Mouse (Mus musculus) small intestine, adult 2 months (tissue): ENCODE data around the gene Slc6a20b. TPM values are rescaled to one million over a fixed set of nuclear protein-coding genes. Genes with fewer than 3 reads are reported as not detected.

Source experiments
- H3K27ac ChIP-seq: fragments of 200-500 bp; 2 replicates; pipeline ENCODE4 v1.5.1; 2012; ENCODE audit warnings: low read depth, low read length, control low read depth, inconsistent platforms; ENCODE audit not compliant: insufficient read depth
- H3K27me3 ChIP-seq: fragments of 200-500 bp; 2 replicates; pipeline ENCODE4 v1.6.1; 2012; ENCODE audit warnings: mild to moderate bottlenecking, moderate library complexity, low read length, inconsistent platforms; ENCODE audit not compliant: control insufficient read depth, insufficient read depth
- H3K36me3 ChIP-seq: fragments of 200-500 bp; 2 replicates; pipeline ENCODE4 v1.6.1; 2012; ENCODE audit warnings: mild to moderate bottlenecking, low read length, control low read depth, inconsistent platforms; ENCODE audit not compliant: control insufficient read depth, insufficient read depth
- H3K4me1 ChIP-seq: fragments of 200-500 bp; 2 replicates; pipeline ENCODE4 v1.6.1; 2012; ENCODE audit warnings: low read length, inconsistent platforms, mixed read lengths; ENCODE audit not compliant: control insufficient read depth, insufficient read depth, insufficient read length
- H3K4me3 ChIP-seq: fragments of 200-500 bp; 2 replicates; pipeline ENCODE4 v1.5.1; 2012; ENCODE audit warnings: low read depth, mild to moderate bottlenecking, control low read depth, inconsistent platforms, low read length, moderate library complexity
- CTCF ChIP-seq: fragments of 200-500 bp; IDR thresholded peaks from 2 replicates; pipeline ENCODE4 v1.5.1; 2012; ENCODE audit warnings: low read depth, mild to moderate bottlenecking, control low read depth, inconsistent platforms, low read length, moderate library complexity, mixed read lengths; ENCODE audit not compliant: insufficient replicate concordance, insufficient read length; ENCODE audit errors: extremely low read depth
- POLR2A ChIP-seq: fragments of 200-500 bp; IDR thresholded peaks from 2 replicates; pipeline ENCODE4 v1.6.1; 2012; ENCODE audit warnings: low read depth, mild to moderate bottlenecking, control low read depth, inconsistent platforms, low read length, moderate library complexity
- WGBS: fragments of 180-500 bp; shearing (Covaris S2); methylation state at CpG from one replicate; pipeline ENCODE4 v1.1.7; 2018; 5-methylcytosine and 5-hydroxymethylcytosine counted together
- polyA plus RNA-seq: library from polyadenylated mRNA; depleted of rRNA; stranded (reverse); fragments of >200 nt; gene quantifications from 2 replicates; pipeline ENCODE4 v1.2.3, GENCODE M21; 2012; rRNA removed

Gene Slc6a20b
- polyA plus RNA-seq, 1 experiment = 0.72 TPM

GRCm38 (mm10) chr9:123589240-123589910 is 43.0 kb downstream of the Slc6a20b start:
- H3K4me1 ChIP-seq = no peaks in the 10 kb centered on the region
- WGBS = 36% methylated on average over 7 of the region's 7 CpGs
- no peak for TF ChIP-seq CTCF
- no peak for TF ChIP-seq POLR2A
- H3K36me3 ChIP-seq = peaks cover 40% of the 10 kb centered on the region
- 0 out of 2 replicates have a peak overlapping the region, but pooled peaks have one; percentile 8 for H3K27ac ChIP-seq
- H3K27me3 ChIP-seq = no peaks in the 10 kb centered on the region
- no peak overlapping the region for H3K4me3 ChIP-seq

DNA sequence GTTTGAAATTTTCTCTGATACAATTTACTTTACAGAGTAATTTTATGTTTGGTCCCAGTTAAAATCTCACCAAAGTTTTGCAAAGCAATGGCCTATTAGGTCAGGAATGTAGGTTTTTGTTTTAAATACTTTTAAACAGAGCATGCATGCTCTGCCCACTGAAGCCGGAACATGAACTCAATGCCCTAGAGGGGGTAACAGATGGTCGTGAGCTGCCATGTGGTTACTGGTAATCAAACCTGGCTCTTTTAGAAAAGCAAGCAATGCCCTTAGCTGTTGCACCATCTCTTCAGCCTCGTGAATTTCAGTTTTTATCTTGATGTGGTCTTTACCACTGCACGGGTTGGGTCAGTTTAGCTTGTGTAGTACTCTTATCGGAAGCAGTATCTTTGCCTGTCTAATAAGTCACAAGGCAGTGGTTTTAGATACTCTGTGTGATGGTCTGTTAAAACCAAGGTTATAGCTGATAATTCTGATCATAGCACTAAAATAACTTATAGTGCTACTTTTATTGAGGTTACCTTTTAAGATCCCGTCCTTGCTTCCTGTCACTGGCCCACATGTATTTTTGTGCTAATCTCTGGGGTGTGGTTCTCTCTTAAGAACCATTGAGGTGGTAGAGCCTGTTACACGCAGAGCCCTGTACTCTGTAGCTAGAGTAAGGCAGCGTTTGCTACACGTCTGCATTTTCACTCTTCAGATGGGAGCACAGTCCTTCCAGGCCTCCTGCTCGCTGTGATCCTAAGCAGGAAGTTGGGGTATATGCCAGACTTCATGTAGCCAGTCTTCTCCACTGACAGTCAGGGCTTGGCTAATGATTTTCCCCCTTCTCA is 54.8 kb downstream of the Slc6a20b start:
- TF ChIP-seq POLR2A = no peak
- TF ChIP-seq CTCF = no peak
- Histone ChIP-seq H3K4me1 (no peaks in the 10 kb centered on the region), H3K36me3 (peaks cover 35% of the 10 kb centered on the region), H3K27me3 (no peaks in the 10 kb centered on the region), H3K4me3 (no peak overlapping the region), H3K27ac (no peak overlapping the region)
- 73% methylated on average over 10 of the region's 10 CpGs for WGBS

DNA sequence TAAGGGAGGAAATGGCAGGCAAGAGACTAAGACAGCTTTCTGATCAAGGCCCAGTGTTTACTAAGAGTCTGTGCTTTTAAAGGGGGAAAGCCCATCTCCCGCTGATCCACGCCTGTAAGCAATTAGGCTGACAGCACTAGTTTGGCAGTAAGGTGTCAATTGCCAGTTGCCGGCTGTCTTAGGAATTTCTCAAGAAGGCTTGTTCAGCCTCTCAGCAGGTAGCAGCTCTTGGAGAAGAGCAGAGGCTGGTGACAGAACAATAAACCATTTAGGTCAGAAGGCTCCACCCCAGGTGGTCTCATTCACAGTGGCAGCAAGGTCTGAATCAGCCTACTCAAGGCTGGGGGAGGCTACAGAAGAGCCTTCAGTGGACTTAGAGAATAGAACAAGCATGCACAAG is 77.8 kb downstream of the Slc6a20b start:
- TF ChIP-seq CTCF (no peak), POLR2A (no peak)
- Histone ChIP-seq H3K36me3 (peaks cover 53% of the 10 kb centered on the region), H3K4me1 (no peaks in the 10 kb centered on the region), H3K27ac (no peak overlapping the region), H3K4me3 (no peak overlapping the region), H3K27me3 (no peaks in the 10 kb centered on the region)
- 88% methylated on average over 3 of the region's 3 CpGs for WGBS

Other genes starting within 250 kb of the Slc6a20b start
- 16.7 and 54.0 TPM in 2 replicates for gene Limd1, start 153.9 kb downstream of the Slc6a20b start, polyA plus RNA-seq
- gene Sacm1l, start 102.8 kb downstream of the Slc6a20b start, polyA plus RNA-seq = 1.6 and 3.2 TPM in 2 replicates
- 3.7 and 7.1 TPM in 2 replicates for gene Ccr9, start 45.9 kb upstream of the Slc6a20b start, polyA plus RNA-seq
- gene Slc6a20a, start 46.3 kb upstream of the Slc6a20b start, polyA plus RNA-seq = 120 and 187 TPM in 2 replicates
- gene Lztfl1, start 85.1 kb upstream of the Slc6a20b start, polyA plus RNA-seq = 0.32 and 0.43 TPM in 2 replicates
- 1.3 and 1.5 TPM in 2 replicates for gene Cxcr6, start 173.9 kb upstream of the Slc6a20b start, polyA plus RNA-seq
- 3.9 and 4.9 TPM in 2 replicates for gene Fyco1, start 219.3 kb upstream of the Slc6a20b start, polyA plus RNA-seq
- gene Xcr1, start 229.5 kb upstream of the Slc6a20b start, polyA plus RNA-seq = 0.17 and 0.29 TPM in 2 replicates